Mouse (Mus musculus) embryo, embryonic 9.5 days (tissue): ENCODE measurements at regions not wholly inside any gene's neighbourhood (a gene's known extent, or its start where the extent isn't known, plus 50 kb on each side); places are given as distances from the start of the nearest gene placed in this dataset.

Experiments
- DNase-seq: peaks from one replicate; pipeline ENCODE4 v3.0.0-alpha.2; 2017; ENCODE audit errors: extremely low spot score

DNA sequence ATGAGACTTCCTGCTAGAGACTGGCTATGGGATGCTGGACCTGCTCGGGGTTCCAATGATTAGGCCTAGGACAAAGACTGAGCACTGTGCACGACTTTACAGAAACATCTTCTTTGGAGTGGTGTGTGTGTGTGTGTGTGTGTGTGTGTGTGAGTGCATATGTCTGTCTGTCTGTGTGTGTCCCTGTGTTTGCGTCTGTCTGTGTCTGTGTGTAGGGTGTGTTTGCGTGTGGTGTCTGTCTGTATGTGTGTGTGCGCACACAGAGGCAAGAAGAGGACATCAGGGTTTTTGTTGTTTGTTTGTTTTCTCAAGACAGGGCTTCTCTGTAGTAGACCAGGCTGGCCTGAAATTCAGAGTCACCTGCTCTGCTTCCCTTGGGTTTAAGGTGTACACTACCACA lies 51.9 kb upstream of the Slco4a1 start:
- DNase-seq, result no peak

DNA sequence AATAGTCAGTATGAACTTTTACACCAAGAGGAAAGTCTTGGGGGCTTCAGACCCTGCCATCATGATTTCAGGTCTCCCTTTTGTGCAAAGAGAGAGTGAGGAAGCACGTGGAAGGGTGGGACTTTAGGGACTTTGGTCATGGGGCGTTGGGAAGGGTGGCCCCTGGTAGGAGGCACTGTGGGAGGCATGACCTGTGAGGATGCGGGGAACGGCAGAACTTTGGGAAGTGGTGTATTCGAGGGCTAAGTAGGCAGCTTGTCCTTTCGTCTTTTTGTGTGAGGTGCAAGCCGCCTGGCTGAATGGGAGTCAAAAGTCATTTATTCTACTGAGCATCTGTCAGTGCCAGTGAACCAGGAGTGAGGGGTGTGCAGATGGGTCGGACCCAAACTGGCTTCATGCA lies 52.4 kb upstream of the Slco4a1 start:
- no peak for DNase-seq

DNA sequence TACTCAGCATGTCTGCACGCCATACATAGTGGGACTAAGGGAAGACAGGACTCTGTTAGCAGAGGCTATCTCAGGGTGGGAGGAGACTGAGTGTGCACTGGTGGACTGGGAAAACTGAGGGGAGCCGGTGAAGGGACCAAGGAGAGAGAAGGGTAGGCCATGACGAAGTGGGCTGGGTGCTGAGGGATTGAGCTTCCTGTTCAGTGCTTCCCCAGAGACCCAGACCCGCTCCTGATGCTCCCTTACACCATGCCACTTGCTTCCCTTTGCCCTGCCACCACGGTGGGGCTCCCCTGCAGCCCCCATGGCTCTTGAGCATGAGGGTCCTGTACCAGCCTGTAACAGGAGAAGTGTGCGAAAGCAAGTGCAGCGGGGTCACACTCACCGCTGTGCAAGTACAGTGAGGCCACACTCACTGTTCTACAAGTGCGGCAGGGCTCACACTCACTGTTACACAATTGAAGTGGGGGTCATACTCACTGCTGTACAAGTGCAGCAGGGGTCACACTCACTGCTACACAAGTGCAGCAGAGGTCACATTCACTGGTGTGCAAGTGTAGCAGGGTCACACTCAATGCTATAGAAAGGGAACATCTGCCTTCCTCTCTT lies 53.1 kb upstream of the Slco4a1 start:
- DNase-seq, result no peak

DNA sequence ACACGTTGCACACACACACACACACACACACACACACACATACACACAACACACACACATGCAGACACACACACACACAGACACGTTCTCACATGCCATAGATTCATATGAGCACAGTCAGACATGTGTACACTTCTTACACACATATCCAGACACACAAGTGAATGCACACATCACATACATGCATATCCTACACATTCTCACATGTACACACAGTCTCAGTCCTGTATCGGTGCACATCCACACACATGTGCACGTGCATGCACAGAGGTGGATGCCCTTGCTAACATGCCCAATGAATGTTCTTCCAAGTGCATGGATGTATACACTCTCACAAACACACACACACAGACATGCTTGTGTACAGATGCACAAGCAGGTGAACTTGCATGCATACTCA lies 53.6 kb upstream of the Slco4a1 start:
- DNase-seq, result no peak

DNA sequence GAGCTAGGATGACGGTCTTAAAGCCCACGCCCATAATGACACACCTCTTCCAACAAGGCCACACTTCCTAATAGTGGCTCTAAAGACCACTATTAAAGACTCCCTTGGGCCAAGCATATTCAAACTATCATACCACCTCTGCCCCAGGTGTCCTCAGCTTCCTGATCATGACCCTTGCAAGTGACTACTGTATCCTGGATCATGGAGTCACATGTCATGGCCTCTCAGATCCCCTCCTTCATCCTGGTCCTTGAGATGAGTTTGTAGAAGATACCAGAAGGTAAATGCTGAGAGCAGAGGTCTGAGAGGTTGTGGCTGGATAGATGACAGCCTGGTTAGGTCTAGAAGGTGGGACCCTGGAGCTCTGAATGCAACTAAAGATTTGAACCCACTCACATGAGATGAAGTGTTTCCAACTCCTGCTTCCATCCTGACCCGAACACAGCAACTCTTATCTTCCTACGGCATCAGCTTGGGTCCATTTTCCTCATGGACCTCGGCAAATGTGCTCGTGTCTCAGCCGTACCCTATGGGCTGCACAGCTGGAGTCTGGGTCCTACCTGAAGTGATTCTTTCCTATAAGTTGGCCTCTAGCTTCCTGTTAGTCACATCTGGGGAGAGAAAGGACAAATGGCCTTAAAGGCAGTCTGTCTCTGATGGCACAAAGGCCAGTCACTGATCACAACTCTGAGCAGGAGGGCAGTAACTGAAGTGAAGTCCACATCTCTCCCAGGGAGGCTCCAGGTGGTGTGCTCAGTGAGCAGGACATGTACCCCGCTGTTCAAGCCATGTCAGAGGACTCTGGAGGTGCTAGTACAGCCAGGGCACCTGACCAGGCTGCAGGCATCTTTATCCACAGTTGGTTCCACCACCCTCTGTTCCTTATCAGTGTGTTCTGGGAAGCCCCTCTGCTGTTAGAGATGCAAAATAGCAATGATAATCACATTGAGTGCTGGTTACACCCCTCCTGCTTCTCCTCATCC lies 54.3 kb upstream of the Slco4a1 start:
- no peak for DNase-seq

DNA sequence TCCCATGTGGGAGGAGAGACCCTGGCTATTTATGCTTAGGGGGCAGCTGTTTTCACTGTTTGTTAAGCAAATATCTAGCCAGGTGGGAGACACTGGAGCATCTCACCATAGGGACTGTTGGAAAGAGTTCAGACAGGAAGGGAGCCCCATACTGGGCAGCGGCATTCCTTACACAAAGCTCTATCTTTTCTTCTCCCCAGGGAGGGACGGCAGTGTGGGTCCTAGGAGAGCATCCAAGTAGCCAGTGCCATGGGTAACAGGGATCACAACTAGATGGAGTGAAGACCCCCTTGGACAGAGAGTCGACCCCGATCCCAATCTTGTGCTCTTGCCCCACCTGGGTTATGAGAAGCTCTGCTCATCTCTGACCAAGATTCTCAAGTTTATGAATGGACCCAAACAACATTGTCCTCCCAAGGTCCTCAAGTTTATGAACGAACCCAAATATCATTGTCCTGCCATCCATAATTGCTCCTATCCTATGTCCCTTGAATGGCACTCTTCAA lies 55.5 kb upstream of the Slco4a1 start:
- no peak for DNase-seq

DNA sequence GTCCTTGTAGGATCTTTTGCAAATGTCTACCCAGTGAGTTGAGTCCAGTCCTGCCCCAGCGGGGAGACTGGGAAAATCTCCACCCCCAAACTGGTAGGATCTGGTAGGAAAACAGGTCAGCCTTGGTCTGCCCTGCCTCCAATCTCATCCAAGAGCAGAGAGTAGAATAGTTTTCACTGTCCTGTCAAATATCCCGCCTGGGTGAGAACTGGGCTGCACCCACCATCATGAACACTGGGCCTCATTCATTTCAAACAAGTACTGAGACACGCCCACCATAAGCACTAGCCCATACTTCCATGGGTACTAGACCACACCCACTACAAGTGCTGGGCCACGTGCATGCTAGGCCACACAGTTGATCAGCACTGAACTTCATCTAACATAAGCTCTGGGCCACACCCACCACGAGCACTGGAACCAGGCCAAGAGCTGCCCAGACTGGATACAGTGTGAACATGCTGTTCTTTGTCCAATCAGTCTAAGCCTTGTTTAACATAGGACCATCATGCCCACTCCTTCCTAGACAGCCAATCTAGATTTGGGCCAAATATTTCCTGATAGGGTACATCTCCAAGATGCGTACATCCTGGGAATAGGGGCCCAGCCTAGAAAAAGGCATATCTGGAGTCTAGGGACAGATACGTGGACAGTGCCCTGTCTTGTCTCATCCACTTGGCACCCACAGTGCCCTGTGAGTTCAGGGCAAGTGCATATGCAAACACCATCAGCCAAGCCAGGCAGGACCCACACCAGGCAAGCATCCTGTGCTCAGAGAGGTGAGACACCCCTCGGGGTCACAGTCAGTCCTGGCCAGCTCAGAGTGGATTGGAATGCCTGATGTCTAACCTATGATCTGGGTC lies 56.2 kb upstream of the Slco4a1 start:
- no peak for DNase-seq

DNA sequence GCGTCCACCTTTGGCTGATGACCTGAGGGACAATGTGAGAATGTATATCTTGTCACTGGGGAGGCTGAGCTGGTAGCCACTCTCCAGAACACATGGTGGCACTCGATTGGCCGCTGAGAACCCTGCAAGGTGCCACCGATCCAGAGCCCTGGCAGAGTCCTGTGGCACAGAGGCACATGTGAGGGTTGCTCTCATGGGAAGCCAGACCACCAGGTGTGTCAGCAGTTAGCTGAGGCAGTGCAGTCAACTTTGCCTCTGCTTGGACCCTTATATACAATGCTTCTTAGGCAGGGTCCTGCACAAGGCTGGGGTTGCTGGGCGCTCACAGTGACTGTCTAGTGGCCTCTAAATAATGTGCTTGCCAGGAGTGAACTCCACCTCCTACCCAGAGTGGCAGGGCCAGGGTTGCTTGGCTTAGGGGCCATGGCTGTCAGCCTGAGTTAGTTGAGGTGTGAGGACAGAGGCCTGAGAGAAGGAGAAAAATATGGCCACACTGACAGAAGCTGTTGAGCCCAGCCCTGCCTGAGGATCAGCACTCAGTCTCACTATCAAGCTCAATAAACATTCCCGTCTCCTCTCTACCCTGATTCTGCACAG lies 57.1 kb upstream of the Slco4a1 start:
- DNase-seq, result no peak

DNA sequence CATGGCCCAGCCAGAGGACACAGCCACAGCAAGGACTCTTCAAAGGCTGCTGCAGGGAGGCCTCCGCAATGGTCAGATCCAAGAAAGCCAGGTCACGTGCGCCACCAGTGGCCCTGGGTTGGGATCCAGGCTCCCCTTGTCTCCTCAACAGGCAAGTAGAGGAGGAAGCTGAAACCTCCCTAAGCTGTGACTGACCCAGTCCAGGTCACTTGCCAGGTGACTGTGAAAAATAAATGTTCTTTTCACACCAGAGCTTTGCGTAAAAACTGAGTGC lies 57.6 kb upstream of the Slco4a1 start:
- DNase-seq, result no peak

DNA sequence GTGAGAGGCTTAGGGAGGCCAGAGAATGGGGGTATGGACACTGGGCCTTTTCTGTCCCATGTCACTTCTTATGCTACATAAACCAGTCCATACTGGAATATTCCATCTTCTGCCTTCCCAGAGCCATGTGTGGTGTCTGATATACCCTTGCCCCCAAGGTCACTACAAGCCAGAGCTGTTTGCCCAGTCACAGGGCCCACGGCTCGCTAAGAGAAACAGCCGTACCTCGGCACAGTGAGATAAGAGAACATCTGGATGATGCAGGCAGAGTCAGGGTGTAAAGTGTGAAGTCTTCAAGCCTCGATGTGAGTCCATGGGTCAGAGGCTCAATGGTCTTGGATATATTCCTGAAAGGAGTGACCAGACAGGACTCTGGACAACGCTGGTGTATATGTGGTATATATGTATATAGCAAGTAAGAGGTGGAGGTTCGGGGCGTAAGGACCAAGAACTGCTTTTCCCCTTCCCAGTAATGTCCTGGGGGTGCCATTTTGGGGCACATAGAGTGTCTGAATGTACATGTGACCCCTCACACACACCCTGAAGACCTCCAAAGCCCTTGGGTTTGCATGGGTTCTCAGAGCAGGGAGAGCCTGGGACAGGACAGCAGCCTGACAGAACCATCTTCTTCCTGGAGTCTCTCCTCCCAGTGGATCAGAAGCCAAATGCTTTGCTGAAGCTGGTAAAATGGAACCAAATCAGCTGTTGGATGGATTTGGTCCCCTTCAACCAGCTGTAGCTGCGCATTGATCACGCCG lies 58.1 kb upstream of the Slco4a1 start:
- DNase-seq, result no peak

DNA sequence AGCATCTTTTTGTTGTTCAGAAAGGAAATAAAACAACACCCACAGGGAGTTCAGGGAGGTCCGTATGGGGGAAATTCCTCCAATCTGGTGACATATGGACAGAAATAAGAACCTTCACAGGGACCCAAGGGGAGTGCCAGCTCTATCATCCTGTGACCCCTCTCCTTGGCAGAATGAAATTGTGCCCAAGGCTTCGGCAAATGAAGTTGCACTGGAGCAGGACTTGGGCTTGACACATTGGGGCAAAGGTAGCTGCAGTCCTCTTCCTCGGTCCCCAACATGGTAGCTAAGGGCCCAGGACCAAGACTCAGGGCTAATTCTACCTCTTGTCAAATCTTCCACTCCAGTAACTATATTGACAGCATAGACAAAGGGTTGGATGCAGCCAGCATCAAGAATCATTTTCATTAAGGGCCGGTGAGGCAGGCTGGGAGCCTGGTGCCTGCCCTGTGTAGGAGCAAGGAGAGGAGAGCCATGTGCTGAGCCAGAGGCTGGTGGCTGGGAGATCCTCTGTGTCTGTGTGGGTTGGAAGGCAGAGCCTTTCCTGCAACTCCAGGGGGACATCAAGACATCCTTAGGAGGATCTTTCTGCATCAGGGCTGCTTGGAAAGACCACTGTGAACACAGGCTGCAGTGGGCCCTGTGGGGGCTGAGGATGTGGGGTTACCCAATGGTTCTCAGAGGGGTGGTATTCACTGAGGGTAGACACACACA lies 59.2 kb upstream of the Slco4a1 start:
- DNase-seq, result no peak

DNA sequence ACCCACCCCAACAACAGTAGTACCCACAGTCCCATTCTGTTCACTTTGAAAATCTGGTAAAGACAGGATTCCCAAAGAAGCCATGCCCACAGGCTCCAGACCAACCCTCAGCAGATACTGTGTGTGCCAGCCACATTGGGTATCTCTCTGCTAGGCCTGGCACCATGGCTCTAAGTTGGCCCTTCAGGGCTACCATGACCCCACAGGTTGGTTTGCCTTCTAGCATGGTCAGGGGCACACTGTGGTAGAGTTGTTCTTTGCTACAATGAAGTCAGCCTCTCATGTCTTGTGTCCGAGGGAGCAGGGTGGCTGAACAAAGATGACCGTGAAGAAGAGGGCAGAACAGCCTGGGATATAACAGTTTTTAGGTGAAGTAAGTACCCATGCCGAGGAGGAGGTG lies 59.8 kb upstream of the Slco4a1 start:
- DNase-seq, result no peak

DNA sequence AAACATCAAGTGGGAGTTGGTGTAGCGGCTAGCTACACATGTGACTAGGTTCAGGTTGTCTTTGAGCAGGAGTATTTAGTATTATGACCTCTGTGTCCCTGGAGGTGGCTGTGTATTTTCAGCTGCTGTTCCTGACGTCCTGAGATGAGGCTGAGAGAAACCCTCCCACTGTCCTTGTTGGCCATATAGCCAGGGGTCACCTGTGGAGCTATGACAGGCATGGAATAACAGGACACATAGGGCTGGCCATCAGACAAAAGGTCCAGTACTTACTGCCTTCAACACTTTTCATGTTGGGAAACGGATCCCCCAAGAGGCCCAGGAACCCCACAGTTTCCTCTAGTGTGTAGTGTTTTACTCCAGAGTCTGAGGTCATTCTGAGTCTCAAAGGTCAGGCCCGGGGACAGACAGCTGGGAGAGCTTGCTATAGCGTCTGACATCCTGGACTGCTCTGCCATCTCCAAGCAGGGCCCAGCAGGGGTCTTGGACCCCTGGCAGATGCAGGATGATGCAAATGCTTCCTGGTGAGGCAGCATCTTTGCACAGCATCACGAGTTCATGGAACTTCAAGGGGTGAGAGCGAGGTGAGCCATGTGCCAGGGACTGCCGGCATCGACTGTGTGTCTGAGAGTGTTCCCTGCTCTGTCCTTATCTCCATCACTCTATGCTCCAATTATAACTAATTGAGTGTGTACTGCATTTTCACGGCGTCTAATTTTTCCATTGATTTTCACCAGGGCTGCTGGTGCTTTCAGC lies 60.6 kb upstream of the Slco4a1 start:
- DNase-seq, result no peak

DNA sequence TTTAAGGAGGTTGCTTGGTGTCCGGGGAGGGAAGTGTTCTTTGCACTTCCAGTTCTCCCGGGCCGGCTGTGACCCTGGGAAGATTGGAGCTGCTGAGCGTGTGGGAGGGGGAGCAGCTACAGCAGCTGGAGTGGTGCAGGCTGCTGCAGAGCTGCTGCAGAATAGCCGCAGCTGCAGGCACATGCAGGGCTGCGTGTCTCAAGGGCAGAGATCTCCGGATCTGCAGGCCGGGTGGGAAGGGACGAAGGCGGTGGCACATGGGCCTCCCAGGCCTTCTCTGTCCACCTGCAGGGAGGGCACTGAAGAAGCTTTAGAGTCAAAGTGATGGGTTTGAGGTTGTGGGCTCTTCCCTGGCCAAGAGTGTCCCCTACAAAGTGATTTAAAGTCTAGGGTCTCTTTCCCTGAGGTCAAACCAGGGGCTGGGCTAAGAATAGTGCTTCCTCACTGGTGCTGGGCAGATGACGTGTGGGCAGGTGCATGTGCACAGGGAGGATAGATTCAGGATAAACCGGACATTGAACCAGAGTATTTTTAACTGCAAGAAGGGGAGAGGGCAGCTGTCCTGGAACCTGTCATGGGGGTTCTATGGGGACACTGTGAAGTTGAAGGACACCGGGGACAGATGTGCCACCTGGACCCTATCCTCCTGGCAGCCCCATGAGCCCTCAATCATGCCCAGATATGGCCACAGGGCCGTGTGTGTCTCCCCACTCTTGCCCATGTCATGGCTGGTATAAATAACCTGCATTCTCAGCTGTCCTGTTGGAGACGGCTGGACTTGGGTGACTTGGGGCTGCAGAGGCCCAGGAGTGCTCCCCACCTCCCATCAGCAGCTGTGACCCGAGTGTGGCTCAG lies 58.6 kb upstream of the Gata5 start:
- DNase-seq, result no peak

DNA sequence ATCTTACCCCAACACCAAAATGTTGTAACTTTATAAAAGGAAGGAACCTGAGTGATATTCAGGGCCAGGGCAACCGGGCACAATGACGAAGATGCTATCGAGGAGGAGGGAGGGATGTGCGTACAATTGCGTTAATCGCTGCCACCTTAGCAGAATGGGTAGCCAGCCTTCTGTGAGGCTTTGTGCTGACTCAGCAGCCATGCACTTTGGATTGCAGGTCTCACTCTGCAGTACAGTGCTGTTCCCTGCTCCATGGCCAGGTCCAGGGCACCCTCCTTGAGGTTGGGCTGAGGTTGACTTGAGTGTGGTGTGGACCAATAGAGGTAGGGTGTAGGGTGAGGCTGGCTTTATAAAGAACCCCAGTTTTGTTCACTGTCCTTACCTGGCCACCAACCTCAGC lies 57.8 kb upstream of the Gata5 start:
- DNase-seq, result no peak

DNA sequence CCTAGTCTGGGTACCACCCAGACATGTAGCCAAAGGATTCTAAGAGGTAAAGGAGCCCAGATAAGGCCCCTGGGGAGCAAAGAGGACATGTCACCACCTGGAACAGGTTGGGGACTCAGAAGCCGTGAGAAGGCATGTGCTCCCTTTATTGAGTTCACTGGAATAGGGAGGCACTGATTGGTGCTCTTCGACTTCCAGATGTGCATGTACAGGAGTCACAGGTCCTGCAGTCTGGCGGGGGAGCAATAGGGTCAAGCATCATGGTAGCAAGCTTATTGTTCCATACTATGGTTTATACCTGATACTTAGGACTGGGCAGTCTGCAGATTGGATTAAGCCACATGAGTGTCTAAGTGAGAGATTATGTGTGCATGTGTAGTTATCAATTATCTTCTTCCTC lies 56.9 kb upstream of the Gata5 start:
- no peak for DNase-seq

DNA sequence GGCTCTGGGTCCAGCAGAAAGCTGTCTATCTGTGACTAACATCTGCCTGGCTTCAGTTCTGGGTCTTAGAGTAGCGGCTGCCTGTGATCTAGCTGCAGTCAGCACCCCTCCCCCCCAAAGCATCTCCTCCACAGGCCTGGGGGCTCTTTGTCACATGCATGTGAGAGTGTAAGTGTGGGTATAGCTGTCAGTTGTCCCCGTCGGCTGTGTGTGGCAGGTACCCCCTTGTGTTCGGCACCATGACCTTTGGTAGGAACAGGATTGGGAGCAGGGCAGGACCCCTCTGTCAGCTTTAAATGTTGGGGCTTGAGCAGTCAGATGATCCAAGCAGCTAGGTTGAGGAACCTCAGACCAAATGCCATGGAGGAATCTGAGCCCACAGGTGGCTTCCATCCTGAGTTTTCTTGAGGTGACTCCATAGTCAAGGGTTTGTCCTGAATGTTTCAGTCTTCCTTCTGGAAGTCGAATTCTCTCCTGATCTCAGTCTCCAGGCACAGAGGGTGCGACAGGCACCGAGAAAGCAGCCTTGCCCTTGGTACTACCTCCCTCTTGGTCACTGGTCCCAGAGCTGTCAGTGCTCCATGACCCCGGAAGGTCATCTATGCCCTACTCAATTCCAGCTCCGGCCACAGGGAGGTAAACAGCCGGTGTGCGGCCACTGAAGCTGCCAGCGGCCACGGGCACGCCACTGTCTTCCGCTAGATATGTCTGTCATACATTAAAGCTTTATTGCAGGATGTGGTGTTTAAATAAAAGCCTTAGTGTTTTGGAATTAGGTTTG lies 55.9 kb upstream of the Gata5 start:
- DNase-seq, result no peak

DNA sequence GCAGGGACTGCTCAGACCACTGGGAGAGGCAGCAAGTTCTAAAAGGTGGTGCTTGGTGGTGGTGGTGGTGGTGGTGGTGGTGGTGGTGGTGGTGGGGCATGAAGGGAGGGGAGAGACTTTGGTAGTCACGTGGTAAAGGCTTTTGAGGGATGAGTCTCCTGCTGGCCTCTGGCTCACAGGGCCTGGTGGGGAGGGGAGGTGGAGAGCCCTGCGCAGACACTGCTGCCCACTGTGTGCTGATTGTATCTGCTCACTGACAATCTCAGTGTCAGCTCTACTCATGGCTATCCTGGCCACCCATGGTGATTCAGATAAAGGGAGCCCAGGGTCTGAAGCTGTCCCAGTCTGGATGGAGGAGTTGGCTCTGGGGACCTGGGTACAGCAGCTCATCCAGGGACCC lies 55.0 kb upstream of the Gata5 start:
- no peak for DNase-seq
